Mouse (Mus musculus) kidney, postnatal 0 days (tissue): ENCODE measurements around the gene Pqbp1. TPM values are rescaled to one million over a fixed set of nuclear protein-coding genes. Genes with fewer than 3 reads are reported as not detected.

Source experiments
- ATAC-seq: fragments of 200-750 bp; cut with Nextera tagmentation; replicated peaks from 2 replicates; pipeline ENCODE4 v1.8.0; 2017; ENCODE audit warnings: low read depth, moderate number of reproducible peaks, moderate TSS enrichment, moderate library complexity; ENCODE audit not compliant: low FRiP score
- DNase-seq: peaks from one replicate; pipeline ENCODE4 v3.0.0-alpha.2; 2016; ENCODE audit warnings: low spot score
- H3K27ac ChIP-seq: fragments of 300-500 bp; sonication (generic); 2 replicates; pipeline ENCODE4 v1.5.1; 2014; ENCODE audit warnings: mild to moderate bottlenecking
- H3K27me3 ChIP-seq: fragments of 300-500 bp; sonication (generic); 2 replicates; pipeline ENCODE4 v1.6.1; 2014; ENCODE audit warnings: low read length, mixed read lengths; ENCODE audit not compliant: insufficient read depth
- H3K36me3 ChIP-seq: fragments of 300-500 bp; sonication (generic); 2 replicates; pipeline ENCODE4 v1.6.1; 2014; ENCODE audit warnings: low read length, mixed read lengths; ENCODE audit not compliant: insufficient read depth
- H3K4me1 ChIP-seq: fragments of 300-500 bp; sonication (generic); replicated peaks from 2 replicates; pipeline ENCODE4 v1.6.1; 2014; ENCODE audit warnings: antibody characterized with exemption, low read length, mixed read lengths; ENCODE audit not compliant: insufficient read depth
- H3K4me2 ChIP-seq: fragments of 300-500 bp; sonication (generic); 2 replicates; pipeline ENCODE4 v1.6.1; 2014; ENCODE audit warnings: mild to moderate bottlenecking, low read length, moderate library complexity, mixed read lengths
- H3K4me3 ChIP-seq: fragments of 300-500 bp; sonication (generic); replicated peaks from 2 replicates; pipeline ENCODE4 v1.5.1; 2014; ENCODE audit warnings: low read depth, low read length
- H3K9ac ChIP-seq: fragments of 300-500 bp; sonication (generic); 2 replicates; pipeline ENCODE4 v1.6.1; 2014; ENCODE audit warnings: low read depth, low read length
- H3K9me3 ChIP-seq: fragments of 300-500 bp; sonication (generic); replicated peaks from 2 replicates; pipeline ENCODE4 v1.6.1; 2016; ENCODE audit warnings: low read length, inconsistent platforms, mixed read lengths
- CTCF ChIP-seq: IDR thresholded peaks from 2 replicates; pipeline ENCODE4 v1.5.1; 2016; ENCODE audit warnings: antibody characterized with exemption, low read depth, mild to moderate bottlenecking, moderate library complexity
- WGBS: fragments of 180-500 bp; shearing (Covaris S2); extraction: QIAGEN DNeasy Blood & Tissue Kit; methylation state at CpG from one replicate; pipeline ENCODE4 v1.1.7; 2014; 5-methylcytosine and 5-hydroxymethylcytosine counted together
- polyA plus RNA-seq: library from polyadenylated mRNA; unstranded; fragments of >200 nt; fragmentation: Nextera tagmentation; extraction: Ambion mirVana; gene quantifications from 2 replicates; pipeline ENCODE4 v1.2.1, GENCODE M21; 2015

The Pqbp1 gene
- polyA plus RNA-seq, 1 experiment from 2014 or later = 99.7 TPM

DNA sequence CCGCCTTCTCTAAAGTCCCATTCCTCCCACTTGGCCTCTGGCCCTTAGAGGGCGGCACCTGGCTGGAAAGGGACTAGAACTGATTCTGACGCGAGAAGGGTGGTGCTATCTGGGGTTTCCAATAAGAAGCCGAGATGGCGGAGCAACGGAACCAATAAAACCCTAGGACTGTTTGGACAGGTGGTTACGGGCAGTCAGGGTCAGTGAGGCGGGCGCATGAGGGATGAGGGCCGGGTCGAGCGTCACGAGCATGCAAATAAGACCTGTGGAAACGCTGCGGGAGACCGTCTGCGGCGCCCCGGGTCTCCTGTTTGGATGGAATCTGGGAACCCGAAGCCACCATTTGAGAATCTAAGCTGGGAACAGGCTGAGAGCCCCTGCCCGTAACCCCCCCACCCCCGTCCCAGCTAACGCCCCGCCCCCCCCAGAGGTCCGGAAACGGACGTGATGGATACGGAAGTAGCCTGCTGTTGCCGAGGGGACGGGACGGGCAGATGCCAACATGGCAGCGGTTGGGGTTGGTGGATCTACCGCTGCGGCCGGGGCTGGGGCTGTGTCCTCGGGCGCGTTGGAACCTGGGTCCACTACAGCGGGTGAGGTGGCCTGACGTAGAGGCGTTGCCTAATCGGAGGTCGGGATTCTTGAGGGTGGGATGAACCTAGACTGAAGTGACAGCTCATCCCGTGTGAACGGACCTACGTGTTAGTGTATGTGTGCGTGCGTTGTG, 15.1 kb downstream of the Pqbp1 start, which contains the start of gene Slc35a2:
Slc35a2 (plus strand) TSS at position 188 of the 727 bp plus-strand sequence.
- ATAC-seq = peak; percentile 94
- H3K9me3 ChIP-seq = no peaks in the 10 kb centered on the region
- 26% methylated on average over 49 of the region's 49 CpGs for WGBS
- peak; percentile 53 for TF ChIP-seq CTCF
- peak within 1 kb of the TSS; percentile 80 for H3K27ac ChIP-seq
- peak; percentile 92 for DNase-seq
- H3K4me1 ChIP-seq = no peaks in the 10 kb centered on the region
- H3K4me3 ChIP-seq = peak within 1 kb of the TSS; percentile 50
- peak within 1 kb of the TSS; percentile 60 for H3K4me2 ChIP-seq
- H3K9ac ChIP-seq = peak within 1 kb of the TSS; percentile 42; the same call in 1 of the 2 replicates
- no peaks in the 10 kb centered on the region for H3K36me3 ChIP-seq
- no peaks in the 10 kb centered on the region for H3K27me3 ChIP-seq

DNA sequence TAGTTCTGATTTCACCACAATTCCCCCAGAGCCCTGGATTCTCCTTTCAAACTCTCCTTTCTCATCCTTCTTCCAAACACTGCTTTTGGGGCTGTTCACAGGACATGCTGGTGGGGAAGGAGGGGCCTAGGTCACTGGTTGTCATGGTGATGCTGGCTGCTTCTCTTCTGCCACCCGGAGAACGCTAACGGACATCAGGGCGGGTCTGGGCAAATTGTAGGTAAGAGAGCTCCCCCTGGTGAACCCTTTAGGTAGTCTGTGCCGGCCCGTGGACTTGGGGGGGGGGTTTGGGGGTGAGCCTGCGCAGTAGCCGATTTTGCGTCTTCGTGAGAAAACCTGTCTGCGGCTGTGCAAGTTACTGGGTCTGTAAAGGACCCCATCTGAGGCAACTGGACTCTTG, 19.2 kb downstream of the Pqbp1 start:
- H3K9me3 ChIP-seq = no peaks in the 10 kb centered on the region
- no peak overlapping the region for H3K4me3 ChIP-seq
- peak overlapping the region; percentile 84 for H3K4me2 ChIP-seq
- DNase-seq (peak; percentile 80), ATAC-seq (peak; percentile 27; the same call in 1 of the 2 replicates)
- no peaks in the 10 kb centered on the region for H3K36me3 ChIP-seq
- WGBS = 25% methylated on average over 11 of the region's 11 CpGs
- peak; percentile 64 for TF ChIP-seq CTCF
- H3K27me3 ChIP-seq = no peaks in the 10 kb centered on the region
- no peak overlapping the region for H3K9ac ChIP-seq
- no peaks in the 10 kb centered on the region for H3K4me1 ChIP-seq
- no peak overlapping the region for H3K27ac ChIP-seq

DNA sequence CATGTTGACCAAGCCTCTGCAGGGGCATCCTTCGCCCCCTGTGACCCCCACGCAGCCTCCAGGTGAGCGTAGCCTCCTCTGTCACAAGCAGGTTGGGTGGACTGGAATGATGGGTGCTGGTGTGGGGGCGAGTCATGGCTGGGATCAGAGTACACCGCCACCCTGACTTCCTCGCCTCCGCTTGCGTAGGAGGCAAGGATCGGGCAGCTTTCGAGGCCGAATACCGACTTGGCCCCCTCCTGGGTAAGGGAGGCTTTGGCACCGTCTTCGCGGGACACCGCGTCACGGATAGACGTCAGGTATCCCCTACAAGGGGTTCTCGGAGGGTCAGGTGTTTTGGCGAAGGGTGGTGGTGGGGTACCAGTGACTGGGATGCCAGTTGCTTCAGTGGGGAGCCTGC, 20.6 kb downstream of the Pqbp1 start:
- Histone ChIP-seq H3K36me3 (0 out of 2 replicates have a peak, but pooled peaks cover 5% of the 10 kb centered on the region), H3K9ac (peak overlapping the region; percentile 42; the same call in 1 of the 2 replicates), H3K4me1 (no peaks in the 10 kb centered on the region), H3K4me3 (peak overlapping the region; percentile 45), H3K27ac (no peak overlapping the region), H3K9me3 (no peaks in the 10 kb centered on the region), H3K27me3 (no peaks in the 10 kb centered on the region), H3K4me2 (peak overlapping the region; percentile 84)
- DNase-seq (no peak), ATAC-seq (no peak; the same call in 1 of the 2 replicates)
- 22% methylated on average over 21 of the region's 21 CpGs for WGBS
- TF ChIP-seq CTCF = no peak

- Histone ChIP-seq H3K9me3 (no peaks in the 10 kb centered on the region), H3K9ac (peak within 1 kb of the TSS; percentile 42; the same call in 1 of the 2 replicates), H3K4me2 (peak within 1 kb of the TSS; percentile 84), H3K27ac (no peak within 1 kb of the TSS), H3K27me3 (no peaks in the 10 kb centered on the region), H3K36me3 (0 out of 2 replicates have a peak, but pooled peaks cover 5% of the 10 kb centered on the region), H3K4me3 (peak within 1 kb of the TSS; percentile 45), H3K4me1 (no peaks in the 10 kb centered on the region)
- DNase-seq = peak; percentile 80
- peak; percentile 92 for ATAC-seq
- no peak for TF ChIP-seq CTCF
- WGBS = 32% methylated on average over 27 of the region's 38 CpGs
These were observed 21.1 kb downstream of the Pqbp1 start, which contains the start of gene Pim2 for GRCm38 (mm10) chrX:7878007-7878419. TSS of gene Pim2 (plus strand) at chrX:7878262.

DNA sequence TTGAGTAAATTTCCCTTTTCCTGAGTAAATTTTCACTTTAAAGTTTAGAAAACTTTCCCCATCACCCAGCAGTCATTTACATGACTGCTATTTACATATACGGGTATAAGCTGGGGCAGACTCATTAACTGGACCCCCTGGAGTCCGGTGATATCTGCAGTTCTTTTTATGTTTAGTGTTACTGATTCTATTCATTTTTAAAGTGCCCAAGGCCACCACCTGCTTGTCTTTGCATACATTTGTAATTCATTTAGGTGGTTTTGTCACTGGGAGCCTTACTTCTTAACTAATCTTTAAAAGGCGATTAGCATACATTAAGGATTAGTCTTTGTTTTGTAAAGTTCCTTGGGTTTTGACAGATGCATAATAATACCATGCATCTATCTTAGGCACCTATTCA, 29.2 kb downstream of the Pqbp1 start:
- H3K4me2 ChIP-seq = no peak overlapping the region
- 54% methylated on average over 3 of the region's 3 CpGs for WGBS
- ATAC-seq = no peak

DNA sequence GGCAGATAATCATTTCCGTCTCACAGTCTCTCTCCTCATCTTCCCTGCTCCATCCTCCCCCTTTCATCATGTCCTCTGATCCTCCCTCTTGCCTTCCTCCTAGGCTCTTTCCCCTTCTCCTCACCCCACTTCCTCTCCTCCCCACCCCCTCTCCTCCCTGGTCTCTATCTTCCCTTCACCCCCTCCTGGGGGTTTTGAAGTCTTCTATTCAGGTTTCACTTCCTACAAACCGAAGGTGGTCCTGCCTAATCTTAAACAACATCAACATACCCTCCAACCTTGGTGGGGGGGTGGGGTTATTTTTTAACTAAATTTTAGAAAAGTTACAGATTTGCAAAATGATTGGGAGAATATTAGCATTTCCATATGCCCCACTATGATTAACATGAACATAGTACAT, 30.6 kb downstream of the Pqbp1 start:
- H3K4me3 ChIP-seq = no peak overlapping the region
- no peak for ATAC-seq
- TF ChIP-seq CTCF = no peak
- WGBS = 61% methylated on average over 2 of the region's 2 CpGs
- H3K9ac ChIP-seq = no peak overlapping the region
- no peaks in the 10 kb centered on the region for H3K27me3 ChIP-seq
- DNase-seq = no peak
- no peak overlapping the region for H3K27ac ChIP-seq
- no peak overlapping the region for H3K4me2 ChIP-seq
- no peaks in the 10 kb centered on the region for H3K9me3 ChIP-seq
- H3K36me3 ChIP-seq = no peaks in the 10 kb centered on the region
- no peaks in the 10 kb centered on the region for H3K4me1 ChIP-seq

More for the DNA sequence above, 29.2 kb downstream of the Pqbp1 start:
- no peak overlapping the region for H3K9ac ChIP-seq
- no peak for DNase-seq
- H3K36me3 ChIP-seq = 0 out of 2 replicates have a peak, but pooled peaks cover 5% of the 10 kb centered on the region
- H3K4me3 ChIP-seq = no peak overlapping the region
- H3K9me3 ChIP-seq = no peaks in the 10 kb centered on the region
- no peak overlapping the region for H3K27ac ChIP-seq
- H3K4me1 ChIP-seq = no peaks in the 10 kb centered on the region
- no peaks in the 10 kb centered on the region for H3K27me3 ChIP-seq
- TF ChIP-seq CTCF = no peak
